Mouse (Mus musculus) kidney, embryonic 15.5 days (tissue): ENCODE data around the gene Arhgap20. TPM values are rescaled to one million over a fixed set of nuclear protein-coding genes. Genes with fewer than 3 reads are reported as not detected.

Source experiments
- ATAC-seq: fragments of 200-750 bp; cut with Nextera tagmentation; replicated peaks from 2 replicates; pipeline ENCODE4 v1.8.0; 2017; ENCODE audit warnings: moderate TSS enrichment; ENCODE audit not compliant: low FRiP score
- H3K27ac ChIP-seq: fragments of 300-500 bp; sonication (generic); 2 replicates; pipeline ENCODE4 v1.5.1; 2015; ENCODE audit warnings: mild to moderate bottlenecking, inconsistent platforms
- H3K27me3 ChIP-seq: fragments of 300-500 bp; sonication (generic); 2 replicates; pipeline ENCODE4 v1.6.1; 2015; ENCODE audit warnings: inconsistent platforms
- H3K36me3 ChIP-seq: fragments of 300-500 bp; sonication (generic); 2 replicates; pipeline ENCODE4 v1.6.1; 2015; ENCODE audit warnings: inconsistent platforms
- H3K4me1 ChIP-seq: fragments of 300-500 bp; sonication (generic); 2 replicates; pipeline ENCODE4 v1.6.1; 2015; ENCODE audit warnings: inconsistent platforms
- H3K4me2 ChIP-seq: fragments of 300-500 bp; sonication (generic); 2 replicates; pipeline ENCODE4 v1.6.1; 2015; ENCODE audit warnings: moderate library complexity, mild to moderate bottlenecking, inconsistent platforms
- H3K4me3 ChIP-seq: fragments of 300-500 bp; sonication (generic); replicated peaks from 2 replicates; pipeline ENCODE4 v1.5.1; 2015; ENCODE audit warnings: mild to moderate bottlenecking, inconsistent platforms
- H3K9ac ChIP-seq: fragments of 300-500 bp; sonication (generic); 2 replicates; pipeline ENCODE4 v1.6.1; 2015; ENCODE audit warnings: mild to moderate bottlenecking, inconsistent platforms
- H3K9me3 ChIP-seq: fragments of 300-500 bp; sonication (generic); replicated peaks from 2 replicates; pipeline ENCODE4 v1.6.1; 2016; ENCODE audit warnings: inconsistent platforms
- WGBS: fragments of 180-500 bp; shearing (Covaris S2); methylation state at CpG from one replicate; pipeline ENCODE4 v1.1.7; 2015; ENCODE audit warnings: mixed read lengths; 5-methylcytosine and 5-hydroxymethylcytosine counted together
- polyA plus RNA-seq: library from polyadenylated mRNA; unstranded; fragments of >200 nt; fragmentation: Nextera tagmentation; extraction: Ambion mirVana; gene quantifications from 2 replicates; pipeline ENCODE4 v1.2.1, GENCODE M21; 2015

Arhgap20 gene
- polyA plus RNA-seq, 1 experiment from 2014 or later: 6.0 TPM

- ATAC-seq: peak; percentile 55
These were observed 1.3 kb downstream of the Arhgap20 start for GRCm38 (mm10) chr9:51766175-51767062.

GRCm38 (mm10) chr9:51774201-51774600 is 9.1 kb downstream of the Arhgap20 start:
- Histone ChIP-seq H3K4me3 (no peak overlapping the region), H3K27me3 (no peaks in the 10 kb centered on the region), H3K4me1 (no peaks in the 10 kb centered on the region), H3K9ac (no peak overlapping the region), H3K4me2 (no peak overlapping the region), H3K36me3 (no peaks in the 10 kb centered on the region), H3K27ac (no peak overlapping the region), H3K9me3 (no peaks in the 10 kb centered on the region)
- no peak for ATAC-seq
- 88% methylated on average over 3 of the region's 3 CpGs for WGBS

More at GRCm38 (mm10) chr9:51766175-51767062, 1.3 kb downstream of the Arhgap20 start:
- WGBS: 2% methylated on average over 29 of the region's 29 CpGs
- Histone ChIP-seq H3K9ac (peak overlapping the region; percentile 65; the same call in 1 of the 2 replicates), H3K4me1 (peaks cover 29% of the 10 kb centered on the region), H3K27ac (no peak overlapping the region), H3K4me3 (peak overlapping the region; percentile 77), H3K27me3 (peaks cover 47% of the 10 kb centered on the region), H3K4me2 (peak overlapping the region; percentile 87), H3K36me3 (no peaks in the 10 kb centered on the region), H3K9me3 (no peaks in the 10 kb centered on the region)

GRCm38 (mm10) chr9:51776459-51776858 is 11.3 kb downstream of the Arhgap20 start:
- Histone ChIP-seq H3K4me1 (no peaks in the 10 kb centered on the region), H3K9ac (no peak overlapping the region), H3K27ac (no peak overlapping the region), H3K36me3 (no peaks in the 10 kb centered on the region), H3K4me2 (no peak overlapping the region), H3K27me3 (no peaks in the 10 kb centered on the region), H3K9me3 (no peaks in the 10 kb centered on the region), H3K4me3 (no peak overlapping the region)
- ATAC-seq: no peak
- 74% methylated on average over 2 of the region's 2 CpGs for WGBS

- no peaks in the 10 kb centered on the region for H3K36me3 ChIP-seq
- H3K9ac ChIP-seq: no peak overlapping the region
- no peaks in the 10 kb centered on the region for H3K27me3 ChIP-seq
- ATAC-seq: no peak
- no peak overlapping the region for H3K4me2 ChIP-seq
- H3K4me1 ChIP-seq: no peaks in the 10 kb centered on the region
- H3K4me3 ChIP-seq: no peak overlapping the region
- WGBS: 12% methylated on average over 1 of the region's 1 CpGs
- H3K27ac ChIP-seq: no peak overlapping the region
- no peaks in the 10 kb centered on the region for H3K9me3 ChIP-seq
These were observed 12.0 kb downstream of the Arhgap20 start for GRCm38 (mm10) chr9:51777180-51777579.

GRCm38 (mm10) chr9:51779232-51779631 is 14.1 kb downstream of the Arhgap20 start:
- Histone ChIP-seq H3K9ac (no peak overlapping the region), H3K4me3 (no peak overlapping the region), H3K36me3 (no peaks in the 10 kb centered on the region), H3K27ac (no peak overlapping the region), H3K27me3 (no peaks in the 10 kb centered on the region), H3K9me3 (no peaks in the 10 kb centered on the region), H3K4me1 (no peaks in the 10 kb centered on the region), H3K4me2 (no peak overlapping the region)
- no peak for ATAC-seq
- 86% methylated on average over 5 of the region's 5 CpGs for WGBS

- H3K36me3 ChIP-seq: no peaks in the 10 kb centered on the region
- H3K4me1 ChIP-seq: no peaks in the 10 kb centered on the region
- H3K4me2 ChIP-seq: no peak overlapping the region
- H3K27me3 ChIP-seq: no peaks in the 10 kb centered on the region
- 89% methylated on average over 7 of the region's 7 CpGs for WGBS
- H3K9ac ChIP-seq: no peak overlapping the region
- no peak overlapping the region for H3K4me3 ChIP-seq
- no peak for ATAC-seq
- H3K9me3 ChIP-seq: no peaks in the 10 kb centered on the region
- no peak overlapping the region for H3K27ac ChIP-seq
These were observed 16.0 kb downstream of the Arhgap20 start for GRCm38 (mm10) chr9:51781092-51781491.

GRCm38 (mm10) chr9:51787380-51787779 is 22.2 kb downstream of the Arhgap20 start:
- no peak for ATAC-seq
- Histone ChIP-seq H3K27ac (no peak overlapping the region), H3K27me3 (no peaks in the 10 kb centered on the region), H3K36me3 (no peaks in the 10 kb centered on the region), H3K4me2 (no peak overlapping the region), H3K9ac (no peak overlapping the region), H3K4me3 (no peak overlapping the region), H3K4me1 (no peaks in the 10 kb centered on the region), H3K9me3 (no peaks in the 10 kb centered on the region)
- WGBS: 39% methylated on average over 6 of the region's 6 CpGs

GRCm38 (mm10) chr9:51788466-51788865 is 23.3 kb downstream of the Arhgap20 start:
- ATAC-seq: no peak
- Histone ChIP-seq H3K4me2 (no peak overlapping the region), H3K36me3 (no peaks in the 10 kb centered on the region), H3K9me3 (no peaks in the 10 kb centered on the region), H3K4me1 (no peaks in the 10 kb centered on the region), H3K9ac (no peak overlapping the region), H3K4me3 (no peak overlapping the region), H3K27ac (no peak overlapping the region), H3K27me3 (no peaks in the 10 kb centered on the region)
- WGBS: 79% methylated on average over 1 of the region's 1 CpGs

GRCm38 (mm10) chr9:51795206-51795605 is 30.1 kb downstream of the Arhgap20 start:
- Histone ChIP-seq H3K4me1 (no peaks in the 10 kb centered on the region), H3K4me2 (no peak overlapping the region), H3K27ac (no peak overlapping the region), H3K27me3 (no peaks in the 10 kb centered on the region), H3K9me3 (no peaks in the 10 kb centered on the region), H3K36me3 (no peaks in the 10 kb centered on the region), H3K4me3 (no peak overlapping the region), H3K9ac (no peak overlapping the region)
- WGBS: 42% methylated on average over 6 of the region's 6 CpGs
- ATAC-seq: no peak

- ATAC-seq: no peak
- 86% methylated on average over 5 of the region's 5 CpGs for WGBS
These were observed 33.1 kb downstream of the Arhgap20 start for GRCm38 (mm10) chr9:51798251-51798650.

GRCm38 (mm10) chr9:51799156-51799555 is 34.0 kb downstream of the Arhgap20 start:
- no peak for ATAC-seq
- no peak overlapping the region for H3K4me2 ChIP-seq
- WGBS: 82% methylated on average over 9 of the region's 9 CpGs
- H3K9ac ChIP-seq: no peak overlapping the region
- H3K9me3 ChIP-seq: no peaks in the 10 kb centered on the region
- no peaks in the 10 kb centered on the region for H3K36me3 ChIP-seq
- no peaks in the 10 kb centered on the region for H3K27me3 ChIP-seq
- H3K4me3 ChIP-seq: no peak overlapping the region
- no peak overlapping the region for H3K27ac ChIP-seq
- H3K4me1 ChIP-seq: no peaks in the 10 kb centered on the region

More at GRCm38 (mm10) chr9:51798251-51798650, 33.1 kb downstream of the Arhgap20 start:
- H3K4me3 ChIP-seq: no peak overlapping the region
- no peak overlapping the region for H3K9ac ChIP-seq
- no peaks in the 10 kb centered on the region for H3K36me3 ChIP-seq
- H3K9me3 ChIP-seq: no peaks in the 10 kb centered on the region
- H3K4me2 ChIP-seq: no peak overlapping the region
- no peaks in the 10 kb centered on the region for H3K27me3 ChIP-seq
- H3K4me1 ChIP-seq: no peaks in the 10 kb centered on the region
- no peak overlapping the region for H3K27ac ChIP-seq

- no peaks in the 10 kb centered on the region for H3K27me3 ChIP-seq
- H3K4me3 ChIP-seq: no peak overlapping the region
- H3K27ac ChIP-seq: no peak overlapping the region
- no peak for ATAC-seq
- H3K4me1 ChIP-seq: no peaks in the 10 kb centered on the region
- 73% methylated on average over 3 of the region's 3 CpGs for WGBS
- no peak overlapping the region for H3K9ac ChIP-seq
- no peak overlapping the region for H3K4me2 ChIP-seq
- no peaks in the 10 kb centered on the region for H3K36me3 ChIP-seq
- H3K9me3 ChIP-seq: no peaks in the 10 kb centered on the region
These were observed 42.1 kb downstream of the Arhgap20 start for GRCm38 (mm10) chr9:51807272-51807671.
